ENCODE assay signal across 8 mouse cellular contexts in the genomic region with DNA sequence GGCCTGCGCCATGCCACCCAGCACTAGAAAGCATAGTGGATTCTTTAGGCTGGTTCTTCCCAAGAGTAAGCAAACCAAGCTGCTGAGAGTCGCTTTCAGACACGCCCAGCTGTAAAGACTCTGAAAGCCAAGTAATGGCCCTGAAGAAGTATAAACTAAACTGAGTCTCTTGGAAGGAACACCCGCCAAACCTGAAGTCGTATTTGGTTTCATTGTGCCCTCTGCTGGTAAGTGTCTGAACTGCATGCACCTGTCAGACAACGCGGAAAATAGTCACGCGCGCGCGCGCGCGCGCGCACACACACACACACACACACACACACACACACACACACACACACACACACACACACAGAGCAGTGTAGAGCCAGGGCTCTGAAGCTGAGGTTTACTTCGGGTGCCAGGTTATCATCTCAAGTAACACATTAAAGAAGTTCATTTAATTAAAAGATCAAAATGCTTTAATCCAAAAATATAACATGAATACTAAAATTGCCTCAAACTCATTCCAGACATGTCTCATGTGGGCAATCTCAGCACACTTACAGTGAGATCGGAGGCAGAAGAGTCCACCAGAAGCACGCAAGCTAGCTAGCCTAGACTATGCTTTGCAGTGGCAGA. TPM values are rescaled to one million over a fixed set of nuclear protein-coding genes. Genes with fewer than 3 reads are reported as not detected.
DNase-seq lines count a peak whose midpoint lies in the region; TF ChIP-seq lines count a peak whose summit lies in the region.

No protein-coding gene starts in this region.

- TF ChIP-seq EP300 in ES-Bruce4 (IDR thresholded peaks at IDR 0.05; ENCODE audit: insufficient read depth, low read depth, low read length): no peak

- no peak overlapping the region for H3K27ac ChIP-seq in ES-Bruce4 (ENCODE audit: insufficient read depth, low read length)
- no peak overlapping the region for H3K27ac ChIP-seq in embryonic fibroblast, embryonic 13.5 days (ENCODE audit: insufficient read depth, low read length)

- no peaks in the 10 kb centered on the region for H3K27me3 ChIP-seq in ES-Bruce4 (ENCODE audit: control insufficient read depth, insufficient read depth, low read length, poor library complexity, severe bottlenecking)

- H3K36me3 ChIP-seq in ES-Bruce4 (ENCODE audit: control insufficient read depth, insufficient read depth, low read length, poor library complexity, severe bottlenecking): no peaks in the 10 kb centered on the region

- peaks cover 5% of the 10 kb centered on the region for H3K4me1 ChIP-seq in ES-Bruce4 (ENCODE audit: control insufficient read depth, insufficient read depth, low read length)
- H3K4me1 ChIP-seq in embryonic fibroblast, embryonic 13.5 days (ENCODE audit: control insufficient read depth, insufficient read depth, low read length): peaks cover 3% of the 10 kb centered on the region

- intact Hi-C loops in heart, postnatal 14 days (cut with DNase I): loop anchor here (1.0 to 5.0 kb wide), 4 partner anchors 139 to 1022 kb away; no protein-coding TSS in a partner anchor

- no peak for TF ChIP-seq POLR2A in ES-Bruce4 (IDR thresholded peaks at IDR 0.05; ENCODE audit: insufficient read depth, low read length)
- no peak for TF ChIP-seq POLR2A in embryonic fibroblast, embryonic 13.5 days (IDR thresholded peaks at IDR 0.05; ENCODE audit: low read depth, low read length)

- TF ChIP-seq CTCF in ES-Bruce4 (IDR thresholded peaks at IDR 0.05; ENCODE audit: low read depth, low read length): peak; percentile 39
- peak; percentile 63; the same call in 1 of the 2 replicates for TF ChIP-seq CTCF in embryonic fibroblast, embryonic 13.5 days (IDR thresholded peaks at IDR 0.05; ENCODE audit: borderline replicate concordance, insufficient read depth, low read length)

- peak; percentile 64 for DNase-seq in adrenal gland, postnatal 25 days
- peak; percentile 73 to 85 for DNase-seq in heart, postnatal 14 days
- DNase-seq in layer of hippocampus, adult 9-10 months (ENCODE audit: low spot score): peak; percentile 61
- DNase-seq in lung, postnatal 4 days: peak; percentile 52 to 85
- DNase-seq in right cerebral cortex, postnatal 10 days (ENCODE audit: low spot score in 2 of 2): peak; percentile 81 to 89
- peak; percentile 61 for DNase-seq in yolk sac, embryonic 10.5 days (ENCODE audit: low spot score)

- peak overlapping the region; percentile 32 for H3K9ac ChIP-seq in ES-Bruce4 (ENCODE audit: low read depth, poor library complexity, severe bottlenecking)

- H3K9me3 ChIP-seq in ES-Bruce4 (replicated peaks; ENCODE audit: control insufficient read depth, insufficient read depth, low read length, poor library complexity, severe bottlenecking): no peaks in the 10 kb centered on the region

- no peak overlapping the region for H3K4me3 ChIP-seq in ES-Bruce4 (ENCODE audit: low read depth, low read length)
- no peak overlapping the region for H3K4me3 ChIP-seq in embryonic fibroblast, embryonic 13.5 days (ENCODE audit: insufficient read depth, low read length)

RNA-seq across cellular contexts. Expression of a gene that starts 3.6 kb away (rescaled TPM):
- polyA plus RNA-seq in ES-Bruce4 (2011; ENCODE audit: insufficient read depth, insufficient read length, low read depth, missing spikeins): 532 and 545 TPM in 2 replicates
- 236 and 263 TPM in 2 replicates for total RNA-seq in adrenal gland, postnatal 25 days (2021)
- polyA plus RNA-seq in embryonic fibroblast, embryonic 13.5 days (2011; ENCODE audit: insufficient read length, low read depth, missing spikeins): 275 and 290 TPM in 2 replicates
- total RNA-seq in heart, postnatal 14 days (2021): 100 to 1,000 TPM; 134 to 135 TPM

RNA-seq across cellular contexts. Expression of a gene that starts 53.1 kb away (rescaled TPM):
- polyA plus RNA-seq in ES-Bruce4 (2011; ENCODE audit: insufficient read depth, insufficient read length, low read depth, missing spikeins): 14.9 and 17.6 TPM in 2 replicates
- 15.7 and 24.2 TPM in 2 replicates for total RNA-seq in adrenal gland, postnatal 25 days (2021)
- 7.1 and 8.1 TPM in 2 replicates for polyA plus RNA-seq in embryonic fibroblast, embryonic 13.5 days (2011; ENCODE audit: insufficient read length, low read depth, missing spikeins)
- 10 to 100 TPM in 1 of 2 experiments, 1 to 10 TPM in 1; 8.4 to 11.9 TPM for total RNA-seq in heart, postnatal 14 days (2021)
